Mouse (Mus musculus): ENCODE data around the gene Rpl36al. TPM values are rescaled to one million over a fixed set of nuclear protein-coding genes. Genes with fewer than 3 reads are reported as not detected.

The Rpl36al gene
- polyA plus RNA-seq, 1 experiment: not detected

DNA sequence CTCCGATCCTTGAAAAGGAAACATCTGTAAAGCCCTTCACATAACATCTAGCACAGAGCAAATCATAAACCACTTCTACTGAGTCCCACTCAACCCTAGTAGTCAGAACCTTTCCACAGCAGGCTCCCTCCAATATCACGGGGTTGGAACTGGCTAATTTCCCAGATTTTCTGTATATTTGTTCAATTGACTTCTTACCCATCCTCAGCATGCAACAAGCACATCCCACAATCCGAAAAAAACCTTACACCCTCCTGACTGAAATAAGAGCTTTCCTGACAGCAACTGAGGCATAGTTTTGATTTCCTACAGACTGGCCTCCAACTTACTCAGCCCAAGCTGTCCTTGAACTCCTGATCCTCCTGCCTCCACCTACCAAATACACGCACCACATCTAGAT is 27.4 kb downstream of the Rpl36al start:
- H3K27ac ChIP-seq (ENCODE audit: insufficient read depth, low read depth, low read length): no peak overlapping the region
- no peak for TF ChIP-seq POLR2A (IDR thresholded peaks at IDR 0.05; ENCODE audit: insufficient read depth, low read depth, low read length)
- no peak for TF ChIP-seq CTCF (IDR thresholded peaks at IDR 0.05; ENCODE audit: insufficient read depth, low read depth, low read length)
- H3K4me1 ChIP-seq (ENCODE audit: control insufficient read depth, insufficient read depth, low read length): no peaks in the 10 kb centered on the region; the same call in 1 of the 2 replicates
- no peak overlapping the region for H3K4me3 ChIP-seq (ENCODE audit: insufficient read depth, low read depth, low read length)
- 71% methylated on average over 4 of the region's 4 CpGs for WGBS

DNA sequence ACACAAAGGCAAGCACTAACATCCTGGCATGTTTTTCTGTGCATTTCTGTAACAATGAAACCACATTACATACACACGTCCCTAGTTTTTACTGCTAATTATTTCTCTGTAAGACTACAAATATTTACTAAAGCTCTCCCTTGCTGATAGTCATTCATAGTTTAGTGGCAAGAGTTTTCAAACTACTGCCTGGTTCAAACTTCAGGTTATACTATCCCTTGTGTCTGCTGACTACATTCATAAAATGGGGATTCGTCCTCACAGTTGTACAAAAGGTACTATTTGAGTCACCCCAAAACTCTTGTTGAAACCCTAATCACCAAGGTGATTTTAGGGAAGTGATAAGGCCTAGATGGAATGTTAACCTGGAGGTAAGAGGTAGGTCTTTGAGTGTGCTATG is 28.0 kb downstream of the Rpl36al start:
- Histone ChIP-seq H3K27ac (ENCODE audit: insufficient read depth, low read depth, low read length) (no peak overlapping the region), H3K4me3 (ENCODE audit: insufficient read depth, low read depth, low read length) (no peak overlapping the region), H3K4me1 (ENCODE audit: control insufficient read depth, insufficient read depth, low read length) (no peaks in the 10 kb centered on the region; the same call in 1 of the 2 replicates)
- WGBS: 73% methylated on average over 2 of the region's 2 CpGs
- no peak for TF ChIP-seq CTCF (IDR thresholded peaks at IDR 0.05; ENCODE audit: insufficient read depth, low read depth, low read length)
- no peak for TF ChIP-seq POLR2A (IDR thresholded peaks at IDR 0.05; ENCODE audit: insufficient read depth, low read depth, low read length)

DNA sequence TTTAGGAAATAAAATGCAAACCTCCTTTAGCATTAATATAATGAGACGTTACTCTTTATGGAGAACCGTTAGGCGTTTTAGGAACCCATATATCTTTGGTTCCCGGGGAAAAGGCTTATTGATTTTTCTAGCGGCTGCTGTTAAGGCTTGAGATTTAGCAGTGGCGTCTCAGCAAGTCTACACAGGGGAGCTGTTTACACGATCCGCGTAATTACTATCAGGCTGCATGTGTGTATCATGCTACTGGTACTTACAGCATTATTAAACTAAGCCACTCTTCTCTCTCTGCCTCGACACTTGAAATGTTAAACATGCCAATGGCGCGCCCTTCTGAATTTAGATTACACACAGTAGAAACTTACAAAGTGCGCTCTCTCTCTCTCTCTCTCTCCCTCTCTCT is 33.8 kb downstream of the Rpl36al start:
- no peaks in the 10 kb centered on the region for H3K4me1 ChIP-seq (ENCODE audit: control insufficient read depth, insufficient read depth, low read length)
- no peak for TF ChIP-seq CTCF (IDR thresholded peaks at IDR 0.05; ENCODE audit: insufficient read depth, low read depth, low read length)
- no peak for TF ChIP-seq POLR2A (IDR thresholded peaks at IDR 0.05; ENCODE audit: insufficient read depth, low read depth, low read length)
- H3K4me3 ChIP-seq (ENCODE audit: insufficient read depth, low read depth, low read length): no peak overlapping the region
- WGBS: 71% methylated on average over 13 of the region's 13 CpGs
- no peak overlapping the region for H3K27ac ChIP-seq (ENCODE audit: insufficient read depth, low read depth, low read length)

DNA sequence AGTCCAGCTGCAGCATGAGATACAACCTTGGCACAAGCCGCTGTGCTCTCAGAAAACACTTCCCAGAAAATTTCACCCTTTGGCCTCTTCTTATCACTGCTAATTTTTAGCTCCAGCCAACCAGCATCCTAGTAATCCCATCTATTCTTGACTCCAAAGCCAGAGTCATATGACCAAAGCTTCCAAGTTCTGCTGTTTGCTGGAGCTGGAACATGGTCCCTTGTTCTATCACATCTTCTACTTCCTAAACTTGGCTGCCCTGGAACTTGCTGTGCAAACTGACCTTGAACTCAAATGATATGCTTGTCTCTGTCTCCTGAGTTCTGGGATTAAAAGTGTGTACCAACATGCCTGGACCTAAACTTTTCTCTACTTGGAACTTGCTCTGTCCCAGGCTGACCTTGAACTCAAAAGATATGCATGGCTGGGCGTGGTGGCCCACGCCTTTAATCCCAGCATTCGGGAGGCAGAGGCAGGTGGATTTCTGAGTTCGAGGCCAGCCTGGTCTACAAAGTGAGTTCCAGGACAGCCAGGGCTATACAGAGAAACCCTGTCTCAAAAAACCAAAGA is 36.6 kb downstream of the Rpl36al start:
- 95% methylated on average over 5 of the region's 5 CpGs for WGBS
- H3K4me1 ChIP-seq (ENCODE audit: control insufficient read depth, insufficient read depth, low read length): no peaks in the 10 kb centered on the region
- no peak for TF ChIP-seq POLR2A (IDR thresholded peaks at IDR 0.05; ENCODE audit: insufficient read depth, low read depth, low read length)
- no peak for TF ChIP-seq CTCF (IDR thresholded peaks at IDR 0.05; ENCODE audit: insufficient read depth, low read depth, low read length)
- H3K27ac ChIP-seq (ENCODE audit: insufficient read depth, low read depth, low read length): no peak overlapping the region
- H3K4me3 ChIP-seq (ENCODE audit: insufficient read depth, low read depth, low read length): no peak overlapping the region

DNA sequence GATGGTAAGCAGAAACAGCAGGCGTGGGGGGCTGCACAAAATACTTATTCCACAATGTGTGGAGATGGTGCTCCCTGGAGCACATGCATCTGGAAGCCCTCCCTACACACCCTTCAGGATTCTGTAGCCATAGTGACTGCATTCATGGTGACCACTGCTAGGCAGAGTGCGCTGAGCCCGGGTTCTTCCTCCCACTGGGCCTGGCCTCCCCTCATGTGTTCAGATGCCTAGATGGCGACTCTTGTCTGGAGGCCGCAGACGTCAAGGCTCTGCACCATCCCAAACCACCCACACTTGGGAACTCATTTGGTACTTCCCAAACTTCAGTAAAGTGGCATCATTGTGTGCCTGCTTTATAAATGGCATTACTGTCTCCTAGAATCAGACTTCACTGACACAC is 40.4 kb downstream of the Rpl36al start:
- no peaks in the 10 kb centered on the region for H3K4me1 ChIP-seq (ENCODE audit: control insufficient read depth, insufficient read depth, low read length)
- no peak overlapping the region for H3K27ac ChIP-seq (ENCODE audit: insufficient read depth, low read depth, low read length)
- TF ChIP-seq CTCF (IDR thresholded peaks at IDR 0.05; ENCODE audit: insufficient read depth, low read depth, low read length): no peak
- no peak for TF ChIP-seq POLR2A (IDR thresholded peaks at IDR 0.05; ENCODE audit: insufficient read depth, low read depth, low read length)
- H3K4me3 ChIP-seq (ENCODE audit: insufficient read depth, low read depth, low read length): no peak overlapping the region
- 82% methylated on average over 6 of the region's 6 CpGs for WGBS

DNA sequence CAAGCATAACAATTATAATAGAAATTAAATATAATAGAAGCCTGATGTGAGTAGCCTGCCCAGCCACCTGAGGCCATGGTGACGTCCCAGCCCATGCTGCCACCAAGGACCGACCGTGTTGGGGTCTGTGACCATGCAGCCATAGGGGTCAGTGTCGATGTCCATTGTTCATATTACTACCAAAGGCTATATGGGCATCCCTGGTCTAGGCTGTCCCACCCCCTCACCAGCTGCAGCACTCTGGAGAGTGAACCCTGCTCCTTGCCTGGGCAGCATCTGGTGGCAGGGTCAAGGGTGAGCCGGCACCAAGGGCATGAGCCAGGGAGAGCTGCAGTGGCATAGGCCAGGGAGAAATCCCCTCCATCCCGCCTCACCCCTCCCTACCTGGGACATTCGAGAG is 44.0 kb downstream of the Rpl36al start:
- Histone ChIP-seq H3K4me1 (ENCODE audit: control insufficient read depth, insufficient read depth, low read length) (no peaks in the 10 kb centered on the region), H3K27ac (ENCODE audit: insufficient read depth, low read depth, low read length) (no peak overlapping the region), H3K4me3 (ENCODE audit: insufficient read depth, low read depth, low read length) (no peak overlapping the region)
- WGBS: 92% methylated on average over 7 of the region's 7 CpGs
- no peak for TF ChIP-seq POLR2A (IDR thresholded peaks at IDR 0.05; ENCODE audit: insufficient read depth, low read depth, low read length)
- TF ChIP-seq CTCF (IDR thresholded peaks at IDR 0.05; ENCODE audit: insufficient read depth, low read depth, low read length): no peak

DNA sequence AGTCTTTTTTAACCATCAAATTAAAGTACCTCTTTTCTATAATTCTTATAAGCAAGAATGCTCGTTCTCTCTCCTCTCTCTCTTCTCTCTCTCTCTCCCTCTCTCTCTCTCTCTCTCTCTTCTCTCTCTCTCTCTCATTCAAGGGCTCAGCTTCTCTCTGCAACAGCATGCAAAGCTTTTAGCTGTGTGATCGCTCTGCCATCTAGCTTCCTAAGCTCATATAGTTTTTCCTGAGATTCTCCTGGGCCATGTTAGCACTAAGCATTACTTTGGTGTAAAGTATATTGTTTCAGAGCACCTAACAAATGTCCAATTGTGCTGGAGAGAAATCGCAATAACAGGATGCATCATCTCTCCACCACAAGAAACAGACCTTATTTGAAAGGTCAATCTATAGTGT is 44.7 kb downstream of the Rpl36al start:
- WGBS: 91% methylated on average over 3 of the region's 3 CpGs
- Histone ChIP-seq H3K4me3 (ENCODE audit: insufficient read depth, low read depth, low read length) (no peak overlapping the region), H3K27ac (ENCODE audit: insufficient read depth, low read depth, low read length) (no peak overlapping the region), H3K4me1 (ENCODE audit: control insufficient read depth, insufficient read depth, low read length) (no peaks in the 10 kb centered on the region)
- TF ChIP-seq POLR2A (IDR thresholded peaks at IDR 0.05; ENCODE audit: insufficient read depth, low read depth, low read length): no peak
- no peak for TF ChIP-seq CTCF (IDR thresholded peaks at IDR 0.05; ENCODE audit: insufficient read depth, low read depth, low read length)

Other genes with a start within 250 kb of the Rpl36al start
- gene Rps29, start 24.9 kb downstream of the Rpl36al start, polyA plus RNA-seq (2012; ENCODE audit: insufficient read depth, insufficient read length, low replicate concordance, missing spikeins): not detected in 2 replicates
- gene Lrr1, start 15.3 kb downstream of the Rpl36al start, polyA plus RNA-seq (2012; ENCODE audit: insufficient read depth, insufficient read length, low replicate concordance, missing spikeins): not detected in 2 replicates
- gene Mgat2, start 74 bp upstream of the Rpl36al start, polyA plus RNA-seq (2012; ENCODE audit: insufficient read depth, insufficient read length, low replicate concordance, missing spikeins): not detected in 2 replicates
- gene Gm49383, start 13.0 kb upstream of the Rpl36al start, polyA plus RNA-seq (2012; ENCODE audit: insufficient read depth, insufficient read length, low replicate concordance, missing spikeins): not detected in 2 replicates
- not detected in 2 replicates for gene Dnaaf2, start 14.3 kb upstream of the Rpl36al start, polyA plus RNA-seq (2012; ENCODE audit: insufficient read depth, insufficient read length, low replicate concordance, missing spikeins)
- not detected in 2 replicates for gene Gm49384, start 20.2 kb upstream of the Rpl36al start, polyA plus RNA-seq (2012; ENCODE audit: insufficient read depth, insufficient read length, low replicate concordance, missing spikeins)
- gene Pole2, start 44.1 kb upstream of the Rpl36al start, polyA plus RNA-seq (2012; ENCODE audit: insufficient read depth, insufficient read length, low replicate concordance, missing spikeins): not detected in 2 replicates
- not detected in 2 replicates for gene Klhdc1, start 57.1 kb upstream of the Rpl36al start, polyA plus RNA-seq (2012; ENCODE audit: insufficient read depth, insufficient read length, low replicate concordance, missing spikeins)
- not detected in 2 replicates for gene Klhdc2, start 112.6 kb upstream of the Rpl36al start, polyA plus RNA-seq (2012; ENCODE audit: insufficient read depth, insufficient read length, low replicate concordance, missing spikeins)
- gene Nemf, start 173.1 kb upstream of the Rpl36al start, polyA plus RNA-seq (2012; ENCODE audit: insufficient read depth, insufficient read length, low replicate concordance, missing spikeins): not detected in 2 replicates
- gene Arf6, start 188.1 kb upstream of the Rpl36al start, polyA plus RNA-seq (2012; ENCODE audit: insufficient read depth, insufficient read length, low replicate concordance, missing spikeins): 607 TPM in 1 of 2 replicates, not detected in the other
- not detected in 2 replicates for gene Gm9887, start 188.4 kb upstream of the Rpl36al start, polyA plus RNA-seq (2012; ENCODE audit: insufficient read depth, insufficient read length, low replicate concordance, missing spikeins)

Data from olfactory bulb, adult 2 months (tissue).